ENCODE assay signal across 16 mouse cellular contexts in genomic region chr8:124014751-124015150, GRCm38 (mm10).
"Had no signal": no experiment of that assay in that cellular context is flagged by ENCODE, and none has a peak within 500 bp of the region (broad histone marks: within the 10 kb centered on the region; RNA-seq: fewer than 3 reads in every experiment).

No protein-coding gene starts in this region.

- H3K27ac ChIP-seq: kidney, embryonic 15.5 days; limb, embryonic 12.5 days; lung, embryonic 15.5 days; macrophage; midbrain, embryonic 12.5 days had no signal

- H3K36me3 ChIP-seq: midbrain, embryonic 12.5 days had no signal

- H3K4me3 ChIP-seq: kidney, embryonic 15.5 days; limb, embryonic 12.5 days; liver, embryonic 12.5 days; lung, embryonic 15.5 days; megakaryocyte, embryonic 14.5 days; midbrain, embryonic 12.5 days had no signal

- DNase-seq: kidney, adult 18-20 months; kidney, postnatal 14 days; layer of hippocampus, adult 9-11 months; layer of hippocampus, postnatal 36 days; lung, postnatal 14 days; right cerebral cortex, adult 18-20 months; spleen, adult 18-20 months; thymus, postnatal 4 days had no signal

- H3K9me3 ChIP-seq: kidney, embryonic 15.5 days; limb, embryonic 12.5 days; liver, embryonic 12.5 days; lung, embryonic 15.5 days; megakaryocyte, embryonic 14.5 days; midbrain, embryonic 12.5 days had no signal

- H3K9ac ChIP-seq: kidney, embryonic 15.5 days; limb, embryonic 12.5 days; lung, embryonic 15.5 days; midbrain, embryonic 12.5 days had no signal

- ATAC-seq: liver, embryonic 12.5 days; midbrain, embryonic 16.5 days had no signal

- H3K27me3 ChIP-seq: kidney, embryonic 15.5 days; limb, embryonic 12.5 days; liver, embryonic 12.5 days; lung, embryonic 15.5 days; megakaryocyte, embryonic 14.5 days; midbrain, embryonic 12.5 days had no signal

- H3K4me2 ChIP-seq: kidney, embryonic 15.5 days; limb, embryonic 12.5 days; liver, embryonic 12.5 days; lung, embryonic 15.5 days; midbrain, embryonic 12.5 days had no signal
